Mouse (Mus musculus): ENCODE measurements around the gene Psmd11. TPM values are rescaled to one million over a fixed set of nuclear protein-coding genes. Genes with fewer than 3 reads are reported as not detected.

Gene Psmd11
- total RNA-seq, 1 experiment from 2014 or later, result 151 TPM

DNA sequence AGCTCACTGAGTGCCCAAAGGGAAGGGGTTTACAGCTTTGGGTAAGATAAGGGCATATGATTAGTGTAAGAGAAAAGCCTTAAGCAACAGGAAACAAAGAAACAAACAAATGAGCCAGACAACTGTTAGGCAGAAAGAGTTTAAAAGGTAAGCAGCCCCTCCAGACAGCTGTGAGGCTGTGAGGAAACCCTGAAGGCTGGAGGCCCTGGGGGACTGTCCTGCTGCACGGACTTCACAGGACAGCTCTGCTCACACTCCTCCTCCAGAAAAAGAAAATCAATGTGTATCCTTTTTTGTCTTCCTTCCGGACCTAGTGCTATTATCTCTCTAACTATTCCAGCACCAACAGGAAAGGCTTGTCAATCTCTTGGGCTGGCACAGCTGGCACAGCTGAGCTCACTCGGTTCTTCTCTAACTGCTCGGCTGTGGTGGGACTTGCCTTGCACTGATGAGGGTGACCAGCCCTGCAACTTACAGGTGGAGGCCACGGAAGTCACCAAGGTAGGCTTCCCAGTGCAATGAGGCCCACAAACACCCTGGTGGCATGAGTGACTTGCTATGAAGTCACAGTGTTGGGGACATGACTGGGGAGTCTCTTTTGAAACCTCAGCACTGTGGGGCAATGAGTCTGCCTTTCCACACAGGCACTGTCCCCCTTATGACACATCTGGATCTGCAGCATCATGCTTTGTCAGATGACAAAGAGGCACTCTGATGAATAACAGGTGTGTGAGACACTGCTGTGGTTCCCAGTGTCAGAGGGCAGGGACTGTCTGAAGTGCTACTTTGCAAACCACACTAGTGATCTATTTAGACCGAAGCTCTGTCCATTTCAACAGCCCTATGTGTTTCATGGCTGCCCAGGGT is 76.3 kb downstream of the Psmd11 start:
- no peak for DNase-seq

- no peak for DNase-seq
Observed at GRCm38 (mm10) chr11:80505581-80505980, 77.2 kb downstream of the Psmd11 start.

DNA sequence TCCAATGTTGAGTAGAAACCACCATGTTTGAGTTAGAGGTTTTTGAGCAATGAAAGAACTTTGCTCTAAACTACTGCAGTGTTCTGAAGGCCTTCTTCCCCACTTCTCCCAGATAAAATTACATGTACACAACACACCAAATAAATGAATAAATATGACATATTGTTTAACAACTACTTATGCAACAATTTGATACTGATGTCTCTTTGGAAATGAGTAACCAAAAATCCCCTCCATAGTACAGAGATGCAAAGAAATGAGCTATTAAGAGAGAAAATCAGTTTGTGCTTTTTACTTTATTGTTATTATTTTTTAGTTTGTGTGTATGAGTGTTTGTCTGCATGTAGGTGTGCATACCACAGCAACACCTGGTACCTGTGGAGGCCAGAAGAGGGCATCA is 78.1 kb downstream of the Psmd11 start:
- no peak for DNase-seq

- DNase-seq, result no peak
Observed at GRCm38 (mm10) chr11:80507791-80508190, 79.4 kb downstream of the Psmd11 start.

DNA sequence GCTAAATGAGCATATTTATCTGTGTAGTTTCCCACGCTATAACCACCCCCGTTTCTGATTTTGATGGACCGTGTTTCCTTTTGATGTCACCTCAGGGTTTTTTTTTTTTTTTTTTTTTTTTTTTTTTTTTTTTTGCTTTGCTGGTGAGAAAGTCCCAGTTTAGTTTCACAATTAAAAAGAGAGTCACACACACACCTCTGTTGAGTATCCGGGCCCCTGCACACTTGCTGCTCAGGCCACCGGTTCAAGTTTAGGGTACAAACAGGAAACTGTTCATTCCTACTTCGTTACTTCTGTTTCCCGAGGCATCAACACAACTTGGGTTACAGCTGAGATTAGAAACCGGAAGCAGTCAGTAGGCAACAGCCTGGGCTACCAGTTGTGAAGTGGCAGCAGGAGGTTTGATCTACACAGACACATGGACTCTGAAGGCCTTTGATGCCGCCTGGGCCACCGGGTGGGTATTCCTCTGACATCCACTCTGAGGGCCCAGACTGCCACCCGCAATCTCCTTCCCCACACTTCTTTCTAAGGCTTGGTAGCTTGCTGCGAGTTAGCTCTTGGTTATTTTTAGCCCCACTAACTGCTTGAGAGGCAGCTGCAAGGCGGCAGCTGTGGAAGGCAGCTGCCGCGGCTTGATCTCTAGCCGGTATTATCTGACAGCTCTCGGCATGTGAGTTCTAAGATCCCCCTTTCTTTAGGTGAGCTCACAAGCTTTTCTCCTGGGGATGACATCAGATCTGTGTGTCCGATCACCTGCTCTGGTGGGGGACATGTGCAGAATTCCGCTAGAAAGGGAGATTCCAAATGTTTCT is 80.2 kb downstream of the Psmd11 start:
- DNase-seq, result no peak

DNA sequence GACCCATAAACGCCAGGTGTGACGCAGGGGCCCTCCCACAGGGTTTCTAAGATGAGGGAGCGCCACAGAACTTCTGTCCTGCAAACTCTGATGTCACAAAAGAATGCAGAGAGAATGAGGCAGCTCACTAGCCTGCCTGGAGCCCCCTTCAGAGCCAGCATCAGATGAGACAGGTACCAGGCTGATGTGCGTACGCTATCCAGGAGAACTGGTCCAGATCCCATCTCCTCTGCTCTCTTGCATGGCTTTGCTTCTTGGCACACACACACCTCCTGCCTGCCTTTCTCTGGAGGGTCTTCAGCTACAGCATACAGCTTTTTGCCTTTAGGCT is 80.7 kb downstream of the Psmd11 start:
- DNase-seq, result no peak

DNA sequence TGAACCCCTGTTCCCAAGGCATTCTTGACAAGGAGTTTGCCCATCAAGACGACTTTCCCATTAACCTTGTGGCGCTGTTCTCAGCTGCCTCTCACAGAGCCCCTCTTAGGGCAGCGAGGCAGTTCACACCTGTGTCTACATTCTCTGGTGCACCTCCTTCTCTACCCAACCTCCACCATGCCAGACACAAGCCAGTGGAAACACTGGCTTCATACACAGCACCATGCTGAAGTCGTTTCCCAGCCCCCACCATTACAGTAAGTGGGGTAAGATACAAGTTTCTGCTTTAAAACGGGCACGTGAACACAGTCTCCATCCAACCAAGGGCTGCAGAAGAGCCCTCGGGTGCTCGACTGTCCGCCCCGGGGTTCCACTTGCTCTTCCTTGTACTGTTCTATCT is 81.7 kb downstream of the Psmd11 start:
- DNase-seq, result no peak

DNA sequence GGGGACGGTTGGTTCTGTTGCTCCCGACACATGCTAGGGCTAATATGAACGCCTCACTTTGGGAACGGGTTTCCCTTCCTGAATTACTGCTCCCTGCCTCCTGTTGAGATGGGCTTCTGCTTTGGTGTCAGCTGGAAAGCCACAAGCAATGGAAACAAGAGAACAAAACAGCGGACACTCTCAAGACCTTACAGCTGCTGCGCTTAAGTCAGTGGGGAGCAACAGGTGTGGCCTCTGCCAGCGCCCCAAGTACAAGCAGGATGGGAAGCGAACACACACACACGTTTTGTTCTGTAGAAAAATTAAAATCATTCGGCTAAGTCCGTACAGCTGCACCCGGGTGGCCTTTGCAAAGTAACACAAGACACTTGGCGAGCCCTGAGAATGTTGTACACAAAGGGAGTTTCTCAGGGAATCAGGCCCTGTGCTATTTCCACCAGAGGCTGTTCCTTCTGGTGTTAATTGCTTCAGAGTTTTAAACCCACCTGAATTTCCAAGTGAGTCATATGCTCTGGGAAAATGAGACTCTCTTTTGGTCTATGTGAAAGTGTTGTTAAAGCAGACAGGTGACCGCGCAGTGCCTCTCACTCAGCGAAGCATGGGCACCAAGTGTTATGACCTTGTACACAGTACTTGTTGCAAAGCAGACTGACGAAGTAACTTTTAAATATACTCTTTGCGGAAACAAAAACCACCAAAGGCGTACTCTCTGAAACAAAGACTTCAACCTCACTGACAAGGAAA is 84.1 kb downstream of the Psmd11 start:
- DNase-seq, result no peak

GRCm38 (mm10) chr11:80513796-80514195 is 85.4 kb downstream of the Psmd11 start:
- no peak for DNase-seq

GRCm38 (mm10) chr11:80515346-80515745 is 86.9 kb downstream of the Psmd11 start:
- DNase-seq, result no peak

GRCm38 (mm10) chr11:80515895-80516294 is 87.5 kb downstream of the Psmd11 start:
- DNase-seq, result no peak

GRCm38 (mm10) chr11:80518421-80519367 is 90.3 kb downstream of the Psmd11 start:
- DNase-seq, result no peak

GRCm38 (mm10) chr11:80521148-80521547 is 92.7 kb downstream of the Psmd11 start:
- DNase-seq, result no peak

Other genes starting within 250 kb of the Psmd11 start
- gene Rnf135, start 244.8 kb upstream of the Psmd11 start, total RNA-seq (2021), result 14.3 and 21.7 TPM in 2 replicates
- gene Rhot1, start 219.6 kb upstream of the Psmd11 start, total RNA-seq (2021), result 85.9 and 92.5 TPM in 2 replicates
- 3.3 and 3.8 TPM in 2 replicates for gene Rhbdl3, start 127.7 kb upstream of the Psmd11 start, total RNA-seq (2021)
- gene 5730455P16Rik, start 50.6 kb upstream of the Psmd11 start, total RNA-seq (2021), result 21.0 and 23.3 TPM in 2 replicates
- 158 and 187 TPM in 2 replicates for gene Zfp207, start 45.3 kb upstream of the Psmd11 start, total RNA-seq (2021)
- 2.7 and 3.2 TPM in 2 replicates for gene Cdk5r1, start 48.4 kb downstream of the Psmd11 start, total RNA-seq (2021)

Measured in adrenal gland, postnatal 25 days (tissue).